Mouse (Mus musculus) forebrain, embryonic 16.5 days (tissue): ENCODE data around the gene Abtb2. TPM values are rescaled to one million over a fixed set of nuclear protein-coding genes. Genes with fewer than 3 reads are reported as not detected.
A peak's percentile ranks its signal among the peaks of the same experiment; 100 is the strongest.

Source experiments
- ATAC-seq: fragments of 200-750 bp; cut with Nextera tagmentation; 2 replicates; pipeline ENCODE4 v1.8.0; 2017; ENCODE audit warnings: mild to moderate bottlenecking, moderate library complexity
- H3K27ac ChIP-seq: fragments of 300-500 bp; sonication (generic); 2 replicates; pipeline ENCODE4 v1.5.1; 2014; ENCODE audit warnings: low read length, control low read depth
- H3K27me3 ChIP-seq: fragments of 300-500 bp; sonication (generic); replicated peaks from 2 replicates; pipeline ENCODE4 v1.6.1; 2014; ENCODE audit warnings: low read length; ENCODE audit not compliant: control insufficient read depth, insufficient read depth
- H3K36me3 ChIP-seq: fragments of 300-500 bp; sonication (generic); 2 replicates; pipeline ENCODE4 v1.6.1; 2014; ENCODE audit not compliant: control insufficient read depth, insufficient read depth
- H3K4me1 ChIP-seq: fragments of 300-500 bp; sonication (generic); replicated peaks from 2 replicates; pipeline ENCODE4 v1.6.1; 2014; ENCODE audit warnings: low read length; ENCODE audit not compliant: control insufficient read depth, insufficient read depth
- H3K4me2 ChIP-seq: fragments of 300-500 bp; sonication (generic); 2 replicates; pipeline ENCODE4 v1.6.1; 2014; ENCODE audit warnings: mild to moderate bottlenecking, low read length, control low read depth
- H3K4me3 ChIP-seq: fragments of 300-500 bp; sonication (generic); replicated peaks from 2 replicates; pipeline ENCODE4 v1.5.1; 2014; ENCODE audit warnings: mild to moderate bottlenecking, low read length, control low read depth
- H3K9ac ChIP-seq: fragments of 300-500 bp; sonication (generic); replicated peaks from 2 replicates; pipeline ENCODE4 v1.6.1; 2014; ENCODE audit warnings: low read depth, low read length, control low read depth
- H3K9me3 ChIP-seq: fragments of 300-500 bp; sonication (generic); 2 replicates; pipeline ENCODE4 v1.6.1; 2016; ENCODE audit warnings: low read length; ENCODE audit not compliant: control insufficient read depth
- WGBS: fragments of 180-500 bp; shearing (Covaris S2); extraction: QIAGEN DNeasy Blood & Tissue Kit; methylation state at CpG from one replicate; pipeline ENCODE4 v1.1.7; 2014; 5-methylcytosine and 5-hydroxymethylcytosine counted together
- polyA plus RNA-seq: library from polyadenylated mRNA; unstranded; fragments of >200 nt; fragmentation: Nextera tagmentation; extraction: Ambion mirVana; gene quantifications from 2 replicates; pipeline ENCODE4 v1.2.1, GENCODE M21; 2015

The Abtb2 gene
- polyA plus RNA-seq, 1 experiment from 2014 or later = 7.4 TPM

DNA sequence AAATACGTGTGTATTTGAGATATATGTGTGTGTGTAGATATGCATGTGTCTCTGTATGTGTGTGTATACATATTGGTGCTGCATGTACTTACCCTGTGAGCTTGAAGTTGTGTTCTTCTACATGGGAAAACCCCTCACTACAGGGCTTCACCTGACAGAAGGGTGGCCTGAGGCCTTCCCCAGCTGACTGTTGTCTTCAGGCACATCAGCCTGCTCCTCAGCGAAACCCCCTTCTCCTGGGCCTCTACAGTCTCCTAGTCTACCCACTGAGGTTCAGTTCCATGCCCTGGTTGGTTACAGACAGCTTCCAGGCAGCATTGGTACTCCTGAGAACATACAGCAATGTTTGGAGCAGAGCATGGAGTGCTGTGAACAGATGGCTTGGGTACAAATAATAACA, 118.3 kb downstream of the Abtb2 start:
- no peak overlapping the region for H3K27ac ChIP-seq
- ATAC-seq = no peak
- H3K36me3 ChIP-seq = no peaks in the 10 kb centered on the region
- 92% methylated on average over 2 of the region's 2 CpGs for WGBS
- no peak overlapping the region for H3K4me3 ChIP-seq
- H3K9ac ChIP-seq = no peak overlapping the region
- H3K9me3 ChIP-seq = no peaks in the 10 kb centered on the region
- H3K27me3 ChIP-seq = no peaks in the 10 kb centered on the region
- H3K4me2 ChIP-seq = no peak overlapping the region
- peaks cover 18% of the 10 kb centered on the region for H3K4me1 ChIP-seq

DNA sequence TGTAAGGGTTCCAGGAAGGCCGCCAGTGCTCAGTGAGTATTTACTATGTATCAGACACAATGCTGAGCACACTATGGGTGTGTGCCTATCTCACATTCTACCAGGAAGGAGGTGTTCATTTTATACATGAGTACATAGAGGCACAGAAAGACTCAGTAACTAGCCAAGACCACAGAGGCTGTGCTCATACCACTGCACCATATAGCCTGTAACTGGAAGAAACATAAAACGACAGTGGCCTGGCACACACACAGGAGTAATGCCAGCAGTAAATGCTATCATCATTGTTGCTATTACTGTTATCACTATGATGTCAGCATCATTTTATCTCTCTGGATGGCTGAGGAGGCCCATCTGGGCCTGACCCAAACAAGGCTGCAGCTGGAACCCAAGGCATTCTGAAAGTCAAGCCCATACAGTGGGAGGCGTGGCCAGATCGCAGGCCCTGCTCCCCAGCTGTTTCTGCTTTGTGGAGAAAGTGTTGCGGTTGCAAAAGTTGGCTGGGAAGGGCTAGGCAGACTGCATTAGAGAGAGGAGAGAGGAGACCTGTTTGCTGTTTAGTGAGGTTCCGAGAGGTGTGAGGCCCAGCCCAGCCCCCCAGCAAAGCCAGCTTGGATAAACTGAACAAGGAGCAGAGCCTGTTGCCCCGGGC, 118.9 kb downstream of the Abtb2 start:
- no peaks in the 10 kb centered on the region for H3K9me3 ChIP-seq
- no peaks in the 10 kb centered on the region for H3K27me3 ChIP-seq
- no peak overlapping the region for H3K4me3 ChIP-seq
- H3K9ac ChIP-seq = no peak overlapping the region
- no peak overlapping the region for H3K4me2 ChIP-seq
- H3K27ac ChIP-seq = no peak overlapping the region
- no peaks in the 10 kb centered on the region for H3K36me3 ChIP-seq
- WGBS = 77% methylated on average over 7 of the region's 7 CpGs
- H3K4me1 ChIP-seq = peaks cover 17% of the 10 kb centered on the region
- no peak for ATAC-seq

DNA sequence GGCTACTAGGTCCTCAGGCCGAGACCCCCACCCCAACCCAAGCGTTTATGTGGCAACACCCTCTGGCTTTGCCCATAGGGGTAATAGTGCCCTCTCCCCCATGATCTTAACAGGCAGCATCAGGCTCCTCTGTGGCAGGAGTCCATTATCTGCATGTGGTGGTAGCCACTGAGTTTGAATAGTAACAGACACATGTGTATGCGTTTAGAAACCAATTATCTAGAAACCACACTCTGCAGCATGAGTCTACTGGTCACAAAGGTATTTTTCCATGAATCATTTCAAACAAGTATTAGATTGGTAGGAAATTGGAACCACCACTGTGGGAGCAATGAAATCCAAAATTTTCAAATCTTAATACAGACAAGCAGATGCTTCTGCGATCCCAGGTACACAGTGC, 119.5 kb downstream of the Abtb2 start:
- Histone ChIP-seq H3K9ac (no peak overlapping the region), H3K27ac (no peak overlapping the region), H3K9me3 (no peaks in the 10 kb centered on the region), H3K27me3 (no peaks in the 10 kb centered on the region), H3K4me1 (peaks cover 20% of the 10 kb centered on the region), H3K4me3 (no peak overlapping the region), H3K36me3 (no peaks in the 10 kb centered on the region), H3K4me2 (no peak overlapping the region)
- no peak for ATAC-seq
- 96% methylated on average over 4 of the region's 4 CpGs for WGBS

DNA sequence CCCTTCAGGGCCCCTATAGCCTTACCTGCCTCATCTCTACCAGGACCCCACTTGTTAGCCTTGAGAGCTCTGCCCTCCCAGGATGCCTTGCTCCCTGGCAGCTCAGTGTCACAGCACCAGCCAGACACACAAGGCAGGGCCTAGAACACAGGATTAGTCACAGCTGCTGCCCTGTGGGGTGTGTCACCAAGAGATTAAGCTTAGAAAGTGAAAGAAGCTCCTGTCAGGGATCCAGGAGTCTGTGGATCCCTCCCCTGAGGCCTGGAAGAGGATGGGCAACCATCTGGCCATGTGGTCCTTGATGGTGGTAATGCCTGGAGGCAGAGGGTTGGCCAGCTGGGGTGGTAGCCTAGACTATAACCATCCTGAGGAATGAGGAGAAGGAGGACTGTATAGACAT, 121.0 kb downstream of the Abtb2 start:
- ATAC-seq = no peak
- H3K9me3 ChIP-seq = no peaks in the 10 kb centered on the region

DNA sequence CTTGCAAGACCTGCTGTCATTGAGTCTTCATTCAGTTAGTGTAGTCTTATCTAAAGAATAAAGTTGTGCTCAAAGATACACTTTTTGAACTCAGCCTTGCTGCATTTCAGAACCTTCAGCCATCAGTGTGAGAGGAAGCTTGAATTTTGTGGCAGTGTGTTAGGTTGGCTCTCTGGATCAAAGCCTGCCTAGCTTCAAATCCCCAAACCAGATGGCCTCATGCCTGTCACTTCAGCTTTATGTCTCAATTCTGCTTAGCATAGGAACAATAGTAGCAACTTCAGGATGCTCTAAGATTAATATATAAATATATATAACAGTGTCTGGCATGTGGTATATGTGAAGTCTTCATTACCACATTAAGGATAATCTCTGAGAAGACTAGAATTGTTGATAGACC, 121.8 kb downstream of the Abtb2 start:
- Histone ChIP-seq H3K9ac (no peak overlapping the region), H3K27ac (no peak overlapping the region), H3K4me1 (peaks cover 18% of the 10 kb centered on the region), H3K9me3 (no peaks in the 10 kb centered on the region), H3K36me3 (no peaks in the 10 kb centered on the region), H3K27me3 (no peaks in the 10 kb centered on the region), H3K4me3 (no peak overlapping the region), H3K4me2 (no peak overlapping the region)
- no peak for ATAC-seq

More for the DNA sequence above, 121.0 kb downstream of the Abtb2 start:
- H3K9ac ChIP-seq = no peak overlapping the region
- no peak overlapping the region for H3K4me2 ChIP-seq
- no peak overlapping the region for H3K4me3 ChIP-seq
- no peak overlapping the region for H3K27ac ChIP-seq
- no peaks in the 10 kb centered on the region for H3K36me3 ChIP-seq
- H3K27me3 ChIP-seq = no peaks in the 10 kb centered on the region
- H3K4me1 ChIP-seq = peaks cover 25% of the 10 kb centered on the region

DNA sequence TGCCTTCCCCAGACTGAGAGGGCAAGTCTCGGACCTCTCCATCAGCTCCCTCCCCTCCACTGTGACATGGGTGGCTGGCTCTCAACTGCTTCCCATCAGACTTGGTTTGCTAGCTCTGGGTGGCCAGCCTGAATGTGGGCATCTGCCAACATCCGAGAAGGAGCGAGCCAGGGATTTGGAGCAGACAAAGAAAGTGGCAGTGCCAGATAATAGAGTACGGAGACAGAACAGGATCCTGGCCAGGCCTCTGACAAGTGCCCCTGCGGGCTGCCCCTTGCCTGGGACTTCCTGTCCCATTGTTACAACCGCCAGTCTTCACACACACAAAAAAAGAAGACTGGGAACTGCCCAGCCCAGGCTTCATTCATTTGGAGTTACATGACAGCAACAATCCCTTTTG, 124.3 kb downstream of the Abtb2 start:
- Histone ChIP-seq H3K4me2 (no peak overlapping the region), H3K9me3 (no peaks in the 10 kb centered on the region), H3K4me1 (peaks cover 11% of the 10 kb centered on the region), H3K4me3 (no peak overlapping the region), H3K36me3 (no peaks in the 10 kb centered on the region), H3K27me3 (no peaks in the 10 kb centered on the region), H3K9ac (0 out of 2 replicates have a peak overlapping the region, but pooled peaks have one; percentile 26), H3K27ac (peak overlapping the region; percentile 48)
- WGBS = 9% methylated on average over 6 of the region's 6 CpGs
- ATAC-seq = peak; percentile 88

DNA sequence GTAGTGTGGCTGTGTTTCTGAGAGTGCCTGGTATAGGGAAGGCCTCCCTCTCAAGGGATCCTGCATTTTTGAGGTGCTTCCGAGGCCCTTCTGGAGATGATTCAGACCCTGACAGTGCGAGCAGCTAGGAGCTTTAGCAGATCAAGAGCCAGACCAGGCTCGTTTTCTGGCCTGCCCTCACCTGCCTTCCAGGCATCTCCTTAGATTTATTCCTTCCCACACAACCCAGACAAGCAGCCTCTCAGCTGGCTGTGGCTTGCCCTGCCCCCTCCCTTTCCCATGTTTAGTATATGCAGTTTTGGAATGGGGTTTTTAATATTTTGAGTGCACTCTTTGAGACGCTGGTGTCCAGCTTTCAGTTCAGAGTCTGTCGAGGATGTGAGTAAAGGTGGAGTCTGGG, 124.7 kb downstream of the Abtb2 start:
- H3K27ac ChIP-seq = peak overlapping the region; percentile 48
- ATAC-seq = 0 out of 2 replicates have a peak, but pooled peaks have one; percentile 8

DNA sequence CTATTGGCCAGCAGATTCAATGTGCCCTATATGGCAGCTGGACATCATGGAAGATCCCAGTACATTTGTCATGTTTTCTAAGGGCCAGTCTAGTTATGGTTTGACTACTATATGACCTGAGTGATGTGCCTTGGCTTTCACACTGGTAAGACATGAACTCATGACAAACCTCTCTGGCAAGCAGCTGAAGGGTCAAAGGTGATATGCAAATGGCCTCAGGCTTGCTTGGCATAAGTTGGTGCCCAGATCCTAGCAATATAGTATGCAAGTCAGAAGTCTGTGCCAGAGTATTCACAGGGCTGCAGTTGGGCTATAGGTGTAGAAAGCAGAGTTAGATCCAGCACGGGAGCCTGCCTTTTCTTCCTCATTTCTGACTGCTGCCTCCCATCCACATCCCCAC, 125.2 kb downstream of the Abtb2 start:
- H3K9ac ChIP-seq = no peak overlapping the region
- 73% methylated on average over 1 of the region's 1 CpGs for WGBS
- no peaks in the 10 kb centered on the region for H3K36me3 ChIP-seq
- H3K4me1 ChIP-seq = peaks cover 11% of the 10 kb centered on the region
- H3K4me3 ChIP-seq = no peak overlapping the region
- H3K27ac ChIP-seq = no peak overlapping the region
- no peaks in the 10 kb centered on the region for H3K27me3 ChIP-seq
- ATAC-seq = no peak
- H3K9me3 ChIP-seq = no peaks in the 10 kb centered on the region
- no peak overlapping the region for H3K4me2 ChIP-seq

More for the DNA sequence above, 124.7 kb downstream of the Abtb2 start:
- Histone ChIP-seq H3K27me3 (no peaks in the 10 kb centered on the region), H3K36me3 (no peaks in the 10 kb centered on the region), H3K4me3 (no peak overlapping the region), H3K9ac (0 out of 2 replicates have a peak overlapping the region, but pooled peaks have one; percentile 26), H3K4me1 (peaks cover 11% of the 10 kb centered on the region), H3K4me2 (no peak overlapping the region), H3K9me3 (no peaks in the 10 kb centered on the region)
- 40% methylated on average over 5 of the region's 5 CpGs for WGBS

DNA sequence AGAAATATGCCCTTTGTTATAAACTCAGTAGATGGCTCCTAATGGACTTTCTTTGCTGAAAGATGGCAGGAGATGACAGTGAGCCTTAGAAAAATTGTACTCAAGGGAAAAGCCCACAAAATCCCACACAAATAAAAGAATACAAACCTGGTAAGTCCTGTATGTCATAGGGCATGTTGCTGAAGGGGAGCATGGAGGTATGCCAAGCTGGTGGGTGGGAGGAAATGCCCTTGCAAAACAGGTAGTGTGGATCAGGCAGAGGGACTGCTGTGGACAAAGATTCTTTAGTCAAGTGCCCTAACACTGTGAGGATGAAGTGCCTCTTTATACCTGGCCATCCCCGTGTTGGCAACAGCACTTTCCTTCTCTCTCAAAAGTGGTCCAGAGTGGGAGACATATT, 126.7 kb downstream of the Abtb2 start:
- Histone ChIP-seq H3K4me3 (no peak overlapping the region), H3K4me2 (no peak overlapping the region), H3K27me3 (no peaks in the 10 kb centered on the region), H3K36me3 (no peaks in the 10 kb centered on the region), H3K9ac (no peak overlapping the region), H3K9me3 (no peaks in the 10 kb centered on the region), H3K4me1 (peaks cover 11% of the 10 kb centered on the region), H3K27ac (no peak overlapping the region)
- WGBS = 83% methylated on average over 1 of the region's 1 CpGs
- no peak for ATAC-seq
